Mouse (Mus musculus) kidney, postnatal 14 days (tissue): ENCODE data around the gene Ap4b1.

Source experiments
- DNase-seq: peaks from one replicate; pipeline ENCODE4 v3.0.0; 2022; ENCODE audit warnings: mixed read lengths

Ap4b1 gene

GRCm38 (mm10) chr3:103857036-103857805 is 47.9 kb downstream of the Ap4b1 start:
- no peak for DNase-seq

GRCm38 (mm10) chr3:103857977-103858563 is 48.8 kb downstream of the Ap4b1 start:
- DNase-seq: no peak

- DNase-seq: no peak
These were observed 49.8 kb downstream of the Ap4b1 start, which contains the start of gene Ptpn22 for GRCm38 (mm10) chr3:103858881-103859801. Gene Ptpn22, plus strand, starts transcription at chr3:103859795.

- DNase-seq: peak; percentile 10
These were observed 50.6 kb downstream of the Ap4b1 start for GRCm38 (mm10) chr3:103859851-103860391.

- no peak for DNase-seq
These were observed 53.5 kb downstream of the Ap4b1 start for GRCm38 (mm10) chr3:103862721-103863220.

GRCm38 (mm10) chr3:103864200-103864599 is 54.9 kb downstream of the Ap4b1 start:
- DNase-seq: no peak

GRCm38 (mm10) chr3:103867424-103867971 is 58.2 kb downstream of the Ap4b1 start:
- no peak for DNase-seq

GRCm38 (mm10) chr3:103868008-103868407 is 58.7 kb downstream of the Ap4b1 start:
- DNase-seq: no peak
